Mouse (Mus musculus) forebrain, embryonic 16.5 days (tissue): ENCODE results near the gene Pla2g2c. TPM values are rescaled to one million over a fixed set of nuclear protein-coding genes. Genes with fewer than 3 reads are reported as not detected.

Experiments
- ATAC-seq: fragments of 200-750 bp; cut with Nextera tagmentation; 2 replicates; pipeline ENCODE4 v1.8.0; 2017; ENCODE audit warnings: mild to moderate bottlenecking, moderate library complexity
- H3K27ac ChIP-seq: fragments of 300-500 bp; sonication (generic); 2 replicates; pipeline ENCODE4 v1.5.1; 2014; ENCODE audit warnings: low read length, control low read depth
- H3K27me3 ChIP-seq: fragments of 300-500 bp; sonication (generic); replicated peaks from 2 replicates; pipeline ENCODE4 v1.6.1; 2014; ENCODE audit warnings: low read length; ENCODE audit not compliant: control insufficient read depth, insufficient read depth
- H3K36me3 ChIP-seq: fragments of 300-500 bp; sonication (generic); 2 replicates; pipeline ENCODE4 v1.6.1; 2014; ENCODE audit not compliant: control insufficient read depth, insufficient read depth
- H3K4me1 ChIP-seq: fragments of 300-500 bp; sonication (generic); replicated peaks from 2 replicates; pipeline ENCODE4 v1.6.1; 2014; ENCODE audit warnings: low read length; ENCODE audit not compliant: control insufficient read depth, insufficient read depth
- H3K4me2 ChIP-seq: fragments of 300-500 bp; sonication (generic); 2 replicates; pipeline ENCODE4 v1.6.1; 2014; ENCODE audit warnings: mild to moderate bottlenecking, low read length, control low read depth
- H3K4me3 ChIP-seq: fragments of 300-500 bp; sonication (generic); replicated peaks from 2 replicates; pipeline ENCODE4 v1.5.1; 2014; ENCODE audit warnings: mild to moderate bottlenecking, low read length, control low read depth
- H3K9ac ChIP-seq: fragments of 300-500 bp; sonication (generic); replicated peaks from 2 replicates; pipeline ENCODE4 v1.6.1; 2014; ENCODE audit warnings: low read depth, low read length, control low read depth
- H3K9me3 ChIP-seq: fragments of 300-500 bp; sonication (generic); 2 replicates; pipeline ENCODE4 v1.6.1; 2016; ENCODE audit warnings: low read length; ENCODE audit not compliant: control insufficient read depth
- WGBS: fragments of 180-500 bp; shearing (Covaris S2); extraction: QIAGEN DNeasy Blood & Tissue Kit; methylation state at CpG from one replicate; pipeline ENCODE4 v1.1.7; 2014; 5-methylcytosine and 5-hydroxymethylcytosine counted together
- polyA plus RNA-seq: library from polyadenylated mRNA; unstranded; fragments of >200 nt; fragmentation: Nextera tagmentation; extraction: Ambion mirVana; gene quantifications from 2 replicates; pipeline ENCODE4 v1.2.1, GENCODE M21; 2015

The Pla2g2c gene
- polyA plus RNA-seq, result not detected in 2 replicates

DNA sequence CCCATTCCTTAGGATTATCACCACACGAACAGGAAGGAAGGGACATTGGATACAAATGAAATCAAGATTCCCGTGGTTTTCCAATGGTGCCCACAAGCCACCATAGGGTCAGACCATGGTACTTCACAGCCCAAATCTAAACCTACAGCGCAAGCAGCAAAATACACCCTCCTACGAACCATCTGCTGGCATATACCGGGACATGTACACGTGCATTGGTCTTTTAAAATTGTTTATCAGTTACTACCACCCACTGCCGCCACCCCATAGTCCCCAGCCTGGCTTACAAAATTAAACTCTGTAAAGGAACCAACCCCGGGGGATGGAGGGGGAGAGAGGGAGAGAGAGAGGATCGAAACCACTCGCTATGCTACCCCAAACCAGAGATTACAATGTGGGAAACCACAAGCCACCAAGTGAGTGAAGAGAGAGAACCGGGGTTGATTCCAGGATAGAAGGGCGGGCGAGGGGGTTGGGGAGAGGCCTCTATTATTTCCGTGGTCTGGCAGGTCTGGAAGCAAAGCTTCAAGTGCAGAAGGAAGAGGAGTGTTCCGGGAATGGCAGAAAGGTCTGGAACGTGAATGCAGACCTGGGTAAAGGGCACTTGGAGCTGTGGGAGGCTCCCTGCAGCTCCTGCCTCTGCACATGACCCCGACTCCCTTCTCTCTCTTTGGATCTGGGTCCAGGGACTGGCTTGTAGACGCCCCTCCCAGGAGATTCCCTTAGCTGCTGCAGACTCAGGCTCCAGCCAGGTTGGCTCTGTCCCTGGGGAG lies at the start of gene Pla2g2c:
TSS of gene Pla2g2c (plus strand) at position 439 of the 773 bp plus-strand sequence.
- Histone ChIP-seq H3K4me1 (peaks cover 20% of the 10 kb centered on the region), H3K9me3 (no peaks in the 10 kb centered on the region), H3K9ac (peak within 1 kb of the TSS; percentile 30; the same call in 1 of the 2 replicates), H3K27ac (no peak within 1 kb of the TSS), H3K4me2 (peak within 1 kb of the TSS; percentile 51), H3K4me3 (peak within 1 kb of the TSS; percentile 27), H3K36me3 (no peaks in the 10 kb centered on the region), H3K27me3 (no peaks in the 10 kb centered on the region)
- no peak for ATAC-seq
- WGBS, result 57% methylated on average over 18 of the region's 18 CpGs

- Histone ChIP-seq H3K4me2 (no peak overlapping the region), H3K27ac (no peak overlapping the region), H3K4me1 (0 out of 2 replicates have a peak, but pooled peaks cover 6% of the 10 kb centered on the region), H3K9ac (no peak overlapping the region), H3K36me3 (no peaks in the 10 kb centered on the region), H3K27me3 (peaks cover 16% of the 10 kb centered on the region), H3K9me3 (no peaks in the 10 kb centered on the region), H3K4me3 (no peak overlapping the region)
- ATAC-seq, result no peak
- 15% methylated on average over 16 of the region's 16 CpGs for WGBS
Measured at GRCm38 (mm10) chr4:138676480-138676879, 48.1 kb upstream of the Pla2g2c start.

GRCm38 (mm10) chr4:138677579-138677978 lies 47.0 kb upstream of the Pla2g2c start:
- no peaks in the 10 kb centered on the region for H3K9me3 ChIP-seq
- peaks cover 16% of the 10 kb centered on the region for H3K27me3 ChIP-seq
- peak overlapping the region; percentile 53 for H3K4me2 ChIP-seq
- 19% methylated on average over 16 of the region's 16 CpGs for WGBS
- no peak overlapping the region for H3K27ac ChIP-seq
- ATAC-seq, result peak; percentile 38; the same call in 1 of the 2 replicates
- 0 out of 2 replicates have a peak, but pooled peaks cover 6% of the 10 kb centered on the region for H3K4me1 ChIP-seq
- peak overlapping the region; percentile 42; the same call in 1 of the 2 replicates for H3K9ac ChIP-seq
- H3K4me3 ChIP-seq, result peak overlapping the region; percentile 28
- H3K36me3 ChIP-seq, result no peaks in the 10 kb centered on the region

GRCm38 (mm10) chr4:138680124-138680523 lies 44.5 kb upstream of the Pla2g2c start:
- peaks cover 6% of the 10 kb centered on the region; the same call in 1 of the 2 replicates for H3K4me1 ChIP-seq
- no peak overlapping the region for H3K9ac ChIP-seq
- H3K36me3 ChIP-seq, result no peaks in the 10 kb centered on the region
- H3K4me2 ChIP-seq, result no peak overlapping the region
- H3K4me3 ChIP-seq, result no peak overlapping the region
- H3K9me3 ChIP-seq, result no peaks in the 10 kb centered on the region
- no peak overlapping the region for H3K27ac ChIP-seq
- ATAC-seq, result no peak
- peaks cover 12% of the 10 kb centered on the region for H3K27me3 ChIP-seq
- WGBS, result 81% methylated on average over 4 of the region's 4 CpGs

DNA sequence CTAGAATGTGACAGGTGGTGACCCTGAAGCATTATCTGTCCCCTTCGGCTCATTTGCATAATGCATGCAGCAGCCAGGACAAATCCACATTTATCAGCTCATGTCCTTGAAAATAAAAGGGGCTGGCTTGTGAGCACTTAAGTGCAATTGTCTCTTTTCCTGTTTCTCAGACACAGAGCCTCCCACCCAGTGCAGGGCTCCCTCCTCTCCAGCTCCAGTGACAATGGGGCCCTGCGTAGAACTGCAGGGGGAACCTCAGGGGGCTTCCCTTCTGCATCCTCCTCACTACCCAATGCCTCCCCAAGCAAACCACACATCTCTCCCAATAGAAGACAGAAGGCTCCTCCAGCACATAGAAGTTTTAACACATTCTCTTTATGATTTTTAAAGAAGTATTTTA lies 41.8 kb upstream of the Pla2g2c start:
- no peaks in the 10 kb centered on the region for H3K36me3 ChIP-seq
- ATAC-seq, result no peak

DNA sequence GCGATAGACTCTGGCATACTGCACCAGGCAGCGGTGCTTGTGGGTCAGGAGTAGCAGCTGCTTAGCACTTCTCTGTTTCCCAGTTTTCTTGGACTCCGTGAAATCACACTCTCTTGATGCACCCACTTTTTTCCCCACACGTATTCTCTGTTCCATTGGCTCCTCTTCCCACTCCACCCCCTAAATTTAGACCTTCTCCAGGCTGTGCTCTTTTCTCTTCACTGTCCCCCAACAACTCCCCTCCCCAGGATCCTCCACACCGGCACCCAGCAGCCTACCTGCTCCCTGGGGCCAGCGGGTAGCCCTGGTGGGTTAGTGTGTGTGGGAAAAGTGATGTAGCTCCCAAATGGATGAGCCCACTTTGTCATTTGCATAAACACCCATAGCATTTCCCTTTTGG lies 38.8 kb upstream of the Pla2g2c start:
- peaks cover 23% of the 10 kb centered on the region for H3K4me1 ChIP-seq
- no peak overlapping the region for H3K4me2 ChIP-seq
- 87% methylated on average over 6 of the region's 6 CpGs for WGBS
- no peak overlapping the region for H3K27ac ChIP-seq
- no peak overlapping the region for H3K4me3 ChIP-seq
- H3K36me3 ChIP-seq, result no peaks in the 10 kb centered on the region
- ATAC-seq, result no peak
- no peak overlapping the region for H3K9ac ChIP-seq
- H3K27me3 ChIP-seq, result peaks cover 2% of the 10 kb centered on the region; the same call in 1 of the 2 replicates
- H3K9me3 ChIP-seq, result no peaks in the 10 kb centered on the region

More for the DNA sequence above, 41.8 kb upstream of the Pla2g2c start:
- Histone ChIP-seq H3K9me3 (no peaks in the 10 kb centered on the region), H3K27ac (no peak overlapping the region), H3K4me1 (peaks cover 2% of the 10 kb centered on the region; the same call in 1 of the 2 replicates), H3K27me3 (peaks cover 10% of the 10 kb centered on the region), H3K4me2 (no peak overlapping the region), H3K9ac (no peak overlapping the region), H3K4me3 (no peak overlapping the region)
- 39% methylated on average over 2 of the region's 2 CpGs for WGBS

- no peak overlapping the region for H3K9ac ChIP-seq
- no peaks in the 10 kb centered on the region for H3K9me3 ChIP-seq
- peak; percentile 94 for ATAC-seq
- H3K4me1 ChIP-seq, result peaks cover 46% of the 10 kb centered on the region
- WGBS, result 2% methylated on average over 3 of the region's 3 CpGs
- no peak overlapping the region for H3K4me2 ChIP-seq
- no peaks in the 10 kb centered on the region for H3K36me3 ChIP-seq
- H3K4me3 ChIP-seq, result no peak overlapping the region
- peak overlapping the region; percentile 35 for H3K27ac ChIP-seq
- H3K27me3 ChIP-seq, result peaks cover 2% of the 10 kb centered on the region; the same call in 1 of the 2 replicates
Measured at GRCm38 (mm10) chr4:138689094-138689512, 35.5 kb upstream of the Pla2g2c start.

GRCm38 (mm10) chr4:138690561-138690960 lies 34.0 kb upstream of the Pla2g2c start:
- Histone ChIP-seq H3K4me3 (no peak overlapping the region), H3K4me1 (peaks cover 46% of the 10 kb centered on the region)

GRCm38 (mm10) chr4:138691443-138692181 lies 33.0 kb upstream of the Pla2g2c start:
- Histone ChIP-seq H3K27ac (no peak overlapping the region), H3K4me1 (peaks cover 52% of the 10 kb centered on the region), H3K4me3 (no peak overlapping the region), H3K9ac (no peak overlapping the region), H3K9me3 (no peaks in the 10 kb centered on the region), H3K36me3 (no peaks in the 10 kb centered on the region), H3K27me3 (peaks cover 3% of the 10 kb centered on the region; the same call in 1 of the 2 replicates), H3K4me2 (no peak overlapping the region)
- no peak for ATAC-seq
- WGBS, result 16% methylated on average over 19 of the region's 19 CpGs

More at GRCm38 (mm10) chr4:138690561-138690960, 34.0 kb upstream of the Pla2g2c start:
- H3K36me3 ChIP-seq, result no peaks in the 10 kb centered on the region
- 5% methylated on average over 4 of the region's 4 CpGs for WGBS
- H3K27me3 ChIP-seq, result peaks cover 5% of the 10 kb centered on the region; the same call in 1 of the 2 replicates
- no peak overlapping the region for H3K27ac ChIP-seq
- H3K9me3 ChIP-seq, result no peaks in the 10 kb centered on the region
- no peak overlapping the region for H3K4me2 ChIP-seq
- no peak overlapping the region for H3K9ac ChIP-seq
- ATAC-seq, result no peak
